Mouse (Mus musculus) midbrain, embryonic 15.5 days (tissue): Measurements from ENCODE around the gene Camta1. TPM values are rescaled to one million over a fixed set of nuclear protein-coding genes. Genes with fewer than 3 reads are reported as not detected.

Source experiments
- ATAC-seq: fragments of 200-750 bp; cut with Nextera tagmentation; replicated peaks from 2 replicates; pipeline ENCODE4 v1.8.0; 2017; ENCODE audit warnings: moderate TSS enrichment
- H3K27ac ChIP-seq: fragments of 300-500 bp; sonication (generic); 2 replicates; pipeline ENCODE4 v1.5.1; 2015; ENCODE audit warnings: mild to moderate bottlenecking, inconsistent platforms
- H3K27me3 ChIP-seq: fragments of 300-500 bp; sonication (generic); replicated peaks from 2 replicates; pipeline ENCODE4 v1.6.1; 2015; ENCODE audit warnings: inconsistent platforms
- H3K36me3 ChIP-seq: fragments of 300-500 bp; sonication (generic); replicated peaks from 2 replicates; pipeline ENCODE4 v1.6.1; 2015; ENCODE audit warnings: inconsistent platforms
- H3K4me1 ChIP-seq: fragments of 300-500 bp; sonication (generic); 2 replicates; pipeline ENCODE4 v1.6.1; 2015; ENCODE audit warnings: inconsistent platforms
- H3K4me2 ChIP-seq: fragments of 300-500 bp; sonication (generic); 2 replicates; pipeline ENCODE4 v1.6.1; 2015; ENCODE audit warnings: inconsistent platforms, mild to moderate bottlenecking, moderate library complexity
- H3K4me3 ChIP-seq: fragments of 300-500 bp; sonication (generic); 2 replicates; pipeline ENCODE4 v1.5.1; 2015; ENCODE audit warnings: mild to moderate bottlenecking, inconsistent platforms
- H3K9ac ChIP-seq: fragments of 300-500 bp; sonication (generic); 2 replicates; pipeline ENCODE4 v1.6.1; 2015; ENCODE audit warnings: mild to moderate bottlenecking, inconsistent platforms
- H3K9me3 ChIP-seq: fragments of 300-500 bp; sonication (generic); 2 replicates; pipeline ENCODE4 v1.6.1; 2016; ENCODE audit warnings: inconsistent platforms
- WGBS: fragments of 180-500 bp; shearing (Covaris S2); methylation state at CpG from one replicate; pipeline ENCODE4 v1.1.7; 2015; ENCODE audit warnings: mixed read lengths; 5-methylcytosine and 5-hydroxymethylcytosine counted together
- polyA plus RNA-seq: library from polyadenylated mRNA; unstranded; fragments of >200 nt; fragmentation: Nextera tagmentation; extraction: Ambion mirVana; gene quantifications from 2 replicates; pipeline ENCODE4 v1.2.1, GENCODE M21; 2015

The Camta1 gene
- polyA plus RNA-seq, 1 experiment from 2014 or later, result 156 TPM

GRCm38 (mm10) chr4:151282103-151282502 is 579.6 kb downstream of the Camta1 start:
- Histone ChIP-seq H3K9ac (no peak overlapping the region), H3K27ac (peak overlapping the region; percentile 19; the same call in 1 of the 2 replicates), H3K27me3 (peaks cover 12% of the 10 kb centered on the region; the same call in 1 of the 2 replicates), H3K4me2 (no peak overlapping the region), H3K4me1 (peaks cover 15% of the 10 kb centered on the region), H3K9me3 (no peaks in the 10 kb centered on the region), H3K36me3 (no peaks in the 10 kb centered on the region), H3K4me3 (no peak overlapping the region)
- 15% methylated on average over 14 of the region's 14 CpGs for WGBS
- peak; percentile 61 for ATAC-seq

GRCm38 (mm10) chr4:151275292-151275691 is 586.4 kb downstream of the Camta1 start:
- Histone ChIP-seq H3K4me1 (peaks cover 14% of the 10 kb centered on the region), H3K9me3 (no peaks in the 10 kb centered on the region), H3K36me3 (no peaks in the 10 kb centered on the region), H3K27ac (0 out of 2 replicates have a peak overlapping the region, but pooled peaks have one; percentile 40), H3K4me2 (no peak overlapping the region), H3K27me3 (0 out of 2 replicates have a peak, but pooled peaks cover 3% of the 10 kb centered on the region), H3K9ac (no peak overlapping the region), H3K4me3 (no peak overlapping the region)
- 0 out of 2 replicates have a peak, but pooled peaks have one; percentile 33 for ATAC-seq
- WGBS, result 36% methylated on average over 13 of the region's 13 CpGs

- no peaks in the 10 kb centered on the region for H3K9me3 ChIP-seq
- no peak for ATAC-seq
- WGBS, result 41% methylated on average over 14 of the region's 14 CpGs
- no peaks in the 10 kb centered on the region for H3K27me3 ChIP-seq
- 0 out of 2 replicates have a peak overlapping the region, but pooled peaks have one; percentile 32 for H3K27ac ChIP-seq
- H3K9ac ChIP-seq, result no peak overlapping the region
- H3K4me3 ChIP-seq, result no peak overlapping the region
- no peaks in the 10 kb centered on the region for H3K36me3 ChIP-seq
- no peak overlapping the region for H3K4me2 ChIP-seq
- H3K4me1 ChIP-seq, result peaks cover 14% of the 10 kb centered on the region
Measured at GRCm38 (mm10) chr4:151263786-151264414, 597.8 kb downstream of the Camta1 start.

GRCm38 (mm10) chr4:151263052-151263451 is 598.6 kb downstream of the Camta1 start:
- no peaks in the 10 kb centered on the region for H3K9me3 ChIP-seq
- peaks cover 14% of the 10 kb centered on the region for H3K4me1 ChIP-seq
- no peaks in the 10 kb centered on the region for H3K27me3 ChIP-seq
- ATAC-seq, result no peak
- no peak overlapping the region for H3K9ac ChIP-seq
- H3K27ac ChIP-seq, result no peak overlapping the region
- 66% methylated on average over 7 of the region's 7 CpGs for WGBS
- H3K36me3 ChIP-seq, result no peaks in the 10 kb centered on the region
- H3K4me2 ChIP-seq, result no peak overlapping the region
- H3K4me3 ChIP-seq, result no peak overlapping the region

GRCm38 (mm10) chr4:151256622-151257021 is 605.1 kb downstream of the Camta1 start:
- no peak overlapping the region for H3K9ac ChIP-seq
- H3K4me1 ChIP-seq, result no peaks in the 10 kb centered on the region
- H3K27me3 ChIP-seq, result no peaks in the 10 kb centered on the region
- H3K27ac ChIP-seq, result no peak overlapping the region
- 55% methylated on average over 4 of the region's 4 CpGs for whole genome bisulfite sequencing
- H3K4me3 ChIP-seq, result no peak overlapping the region
- no peaks in the 10 kb centered on the region for H3K36me3 ChIP-seq
- H3K4me2 ChIP-seq, result no peak overlapping the region
- H3K9me3 ChIP-seq, result no peaks in the 10 kb centered on the region
- no peak for ATAC-seq

GRCm38 (mm10) chr4:151250824-151251223 is 610.9 kb downstream of the Camta1 start:
- Histone ChIP-seq H3K36me3 (no peaks in the 10 kb centered on the region), H3K4me3 (no peak overlapping the region), H3K4me1 (no peaks in the 10 kb centered on the region), H3K9ac (no peak overlapping the region), H3K9me3 (no peaks in the 10 kb centered on the region), H3K27ac (no peak overlapping the region), H3K4me2 (no peak overlapping the region), H3K27me3 (no peaks in the 10 kb centered on the region)
- ATAC-seq, result no peak
- WGBS, result 93% methylated on average over 6 of the region's 6 CpGs

GRCm38 (mm10) chr4:151245068-151245797 is 616.4 kb downstream of the Camta1 start:
- no peak overlapping the region for H3K4me3 ChIP-seq
- no peak for ATAC-seq
- no peak overlapping the region for H3K9ac ChIP-seq
- H3K27ac ChIP-seq, result no peak overlapping the region
- H3K27me3 ChIP-seq, result no peaks in the 10 kb centered on the region
- H3K4me2 ChIP-seq, result no peak overlapping the region
- peaks cover 16% of the 10 kb centered on the region for H3K4me1 ChIP-seq
- 74% methylated on average over 7 of the region's 7 CpGs for WGBS
- H3K36me3 ChIP-seq, result no peaks in the 10 kb centered on the region
- H3K9me3 ChIP-seq, result no peaks in the 10 kb centered on the region

- Histone ChIP-seq H3K27ac (no peak overlapping the region), H3K9me3 (no peaks in the 10 kb centered on the region), H3K4me3 (no peak overlapping the region), H3K4me1 (peaks cover 16% of the 10 kb centered on the region), H3K9ac (no peak overlapping the region), H3K36me3 (no peaks in the 10 kb centered on the region), H3K27me3 (no peaks in the 10 kb centered on the region), H3K4me2 (no peak overlapping the region)
- no peak for ATAC-seq
- 56% methylated on average over 9 of the region's 9 CpGs for WGBS
Measured at GRCm38 (mm10) chr4:151243445-151243844, 618.2 kb downstream of the Camta1 start.

GRCm38 (mm10) chr4:151242751-151243150 is 618.9 kb downstream of the Camta1 start:
- 18% methylated on average over 12 of the region's 12 CpGs for WGBS
- Histone ChIP-seq H3K9ac (no peak overlapping the region), H3K4me1 (peaks cover 16% of the 10 kb centered on the region), H3K27ac (no peak overlapping the region), H3K27me3 (no peaks in the 10 kb centered on the region), H3K9me3 (no peaks in the 10 kb centered on the region), H3K4me2 (no peak overlapping the region), H3K4me3 (no peak overlapping the region), H3K36me3 (no peaks in the 10 kb centered on the region)
- no peak; the same call in 1 of the 2 replicates for ATAC-seq

- no peak overlapping the region for H3K4me3 ChIP-seq
- ATAC-seq, result no peak
- peaks cover 16% of the 10 kb centered on the region for H3K4me1 ChIP-seq
- H3K27me3 ChIP-seq, result no peaks in the 10 kb centered on the region
- no peak overlapping the region for H3K4me2 ChIP-seq
- no peaks in the 10 kb centered on the region for H3K9me3 ChIP-seq
- WGBS, result 83% methylated on average over 5 of the region's 5 CpGs
- H3K9ac ChIP-seq, result no peak overlapping the region
- no peaks in the 10 kb centered on the region for H3K36me3 ChIP-seq
- H3K27ac ChIP-seq, result no peak overlapping the region
Measured at GRCm38 (mm10) chr4:151240465-151240864, 621.2 kb downstream of the Camta1 start.

GRCm38 (mm10) chr4:151238970-151239684 is 622.5 kb downstream of the Camta1 start:
- no peak overlapping the region for H3K9ac ChIP-seq
- H3K4me3 ChIP-seq, result no peak overlapping the region
- H3K27ac ChIP-seq, result no peak overlapping the region
- ATAC-seq, result 0 out of 2 replicates have a peak, but pooled peaks have one; percentile 37
- H3K4me2 ChIP-seq, result no peak overlapping the region
- no peaks in the 10 kb centered on the region for H3K27me3 ChIP-seq
- WGBS, result 77% methylated on average over 19 of the region's 19 CpGs
- H3K9me3 ChIP-seq, result no peaks in the 10 kb centered on the region
- H3K36me3 ChIP-seq, result no peaks in the 10 kb centered on the region
- H3K4me1 ChIP-seq, result peaks cover 13% of the 10 kb centered on the region

- Histone ChIP-seq H3K9me3 (no peaks in the 10 kb centered on the region), H3K36me3 (no peaks in the 10 kb centered on the region), H3K27me3 (no peaks in the 10 kb centered on the region), H3K4me2 (no peak overlapping the region), H3K27ac (no peak overlapping the region), H3K4me3 (no peak overlapping the region), H3K9ac (no peak overlapping the region), H3K4me1 (peaks cover 2% of the 10 kb centered on the region; the same call in 1 of the 2 replicates)
- ATAC-seq, result no peak
- WGBS, result 79% methylated on average over 3 of the region's 3 CpGs
Measured at GRCm38 (mm10) chr4:151237501-151237900, 624.2 kb downstream of the Camta1 start.
